Mouse (Mus musculus) heart, embryonic 16.5 days (tissue): ENCODE data around the gene 4930519G04Rik. TPM values are rescaled to one million over a fixed set of nuclear protein-coding genes. Genes with fewer than 3 reads are reported as not detected.

ENCODE experiments used
- ATAC-seq: fragments of 200-750 bp; cut with Nextera tagmentation; replicated peaks from 2 replicates; pipeline ENCODE4 v1.8.0; 2017; ENCODE audit warnings: moderate number of reproducible peaks; ENCODE audit not compliant: insufficient read depth, low FRiP score; ENCODE audit errors: extremely low read depth
- H3K27ac ChIP-seq: fragments of 300-500 bp; sonication (generic); 2 replicates; pipeline ENCODE4 v1.5.1; 2014; ENCODE audit warnings: mild to moderate bottlenecking, low read length, control low read depth, moderate library complexity
- H3K27me3 ChIP-seq: fragments of 300-500 bp; sonication (generic); 2 replicates; pipeline ENCODE4 v1.6.1; 2014; ENCODE audit warnings: low read length, mixed read lengths; ENCODE audit not compliant: control insufficient read depth, insufficient read depth
- H3K36me3 ChIP-seq: fragments of 300-500 bp; sonication (generic); 2 replicates; pipeline ENCODE4 v1.6.1; 2014; ENCODE audit not compliant: control insufficient read depth, insufficient read depth
- H3K4me1 ChIP-seq: fragments of 300-500 bp; sonication (generic); 2 replicates; pipeline ENCODE4 v1.6.1; 2014; ENCODE audit warnings: low read length, mixed read lengths; ENCODE audit not compliant: control insufficient read depth, insufficient read depth
- H3K4me2 ChIP-seq: fragments of 300-500 bp; sonication (generic); 2 replicates; pipeline ENCODE4 v1.6.1; 2014; ENCODE audit warnings: low read depth, mild to moderate bottlenecking, control low read depth, low read length
- H3K4me3 ChIP-seq: fragments of 300-500 bp; sonication (generic); 2 replicates; pipeline ENCODE4 v1.5.1; 2014; ENCODE audit warnings: mild to moderate bottlenecking, control low read depth, low read length
- H3K9ac ChIP-seq: fragments of 300-500 bp; sonication (generic); 2 replicates; pipeline ENCODE4 v1.6.1; 2014; ENCODE audit warnings: low read length, control low read depth
- H3K9me3 ChIP-seq: fragments of 300-500 bp; sonication (generic); replicated peaks from 2 replicates; pipeline ENCODE4 v1.6.1; 2016; ENCODE audit warnings: low read length; ENCODE audit not compliant: control insufficient read depth
- WGBS: fragments of 180-500 bp; shearing (Covaris S2); extraction: QIAGEN DNeasy Blood & Tissue Kit; methylation state at CpG from one replicate; pipeline ENCODE4 v1.1.7; 2014; 5-methylcytosine and 5-hydroxymethylcytosine counted together
- microRNA-seq: library from miRNA; unstranded; fragments of <30 nt; microRNA quantifications from one replicate; pipeline ENCODE4, GENCODE M21; 2017
- polyA plus RNA-seq: library from polyadenylated mRNA; unstranded; fragments of >200 nt; fragmentation: Nextera tagmentation; extraction: Ambion mirVana; gene quantifications from 2 replicates; pipeline ENCODE4 v1.2.1, GENCODE M21; 2015

Gene 4930519G04Rik
- polyA plus RNA-seq, 1 experiment from 2014 or later, result not detected

DNA sequence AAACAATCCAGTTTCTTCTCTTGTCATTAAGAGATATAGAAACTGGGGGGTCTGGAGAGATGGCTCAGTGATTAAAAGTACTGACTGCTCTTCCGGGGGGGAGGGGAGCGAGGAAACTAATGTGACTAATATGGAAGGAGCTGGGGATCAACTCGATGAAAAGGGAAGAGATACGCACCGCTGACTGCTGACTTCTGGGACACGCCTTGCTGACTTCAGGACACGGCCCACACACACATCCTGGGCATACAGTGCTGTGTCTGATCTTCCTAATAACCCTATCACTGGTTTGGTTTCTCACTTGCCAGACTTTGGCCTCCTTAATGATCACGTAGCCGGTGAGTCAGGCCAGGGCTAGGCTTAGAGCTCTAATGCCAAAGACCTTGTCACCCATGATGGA, 73.3 kb downstream of the 4930519G04Rik start:
- Histone ChIP-seq H3K9ac (no peak overlapping the region), H3K4me1 (0 out of 2 replicates have a peak, but pooled peaks cover 2% of the 10 kb centered on the region), H3K4me3 (no peak overlapping the region), H3K27me3 (no peaks in the 10 kb centered on the region), H3K4me2 (no peak overlapping the region), H3K27ac (no peak overlapping the region), H3K9me3 (no peaks in the 10 kb centered on the region), H3K36me3 (no peaks in the 10 kb centered on the region)
- 80% methylated on average over 9 of the region's 9 CpGs for WGBS
- ATAC-seq, result no peak

DNA sequence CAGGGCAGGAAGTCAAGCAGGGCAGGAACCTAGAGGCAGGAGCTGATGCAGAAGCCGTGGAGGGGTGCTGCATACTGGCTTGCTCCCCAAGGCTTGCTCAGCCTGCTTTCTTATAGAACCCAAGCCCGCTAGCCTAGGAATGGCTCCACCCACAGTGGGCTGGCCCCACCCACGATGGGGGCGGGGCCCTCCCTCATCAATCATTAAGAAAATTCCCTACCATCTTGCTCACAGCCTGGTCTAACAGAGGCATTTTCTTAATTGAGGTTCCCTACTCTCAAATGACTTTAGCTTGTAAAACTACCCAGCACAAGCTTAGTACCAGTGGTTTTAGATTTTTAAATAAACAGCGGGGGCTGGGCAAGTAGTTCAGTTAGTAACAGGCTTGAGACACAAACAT, 78.2 kb downstream of the 4930519G04Rik start:
- WGBS, result 47% methylated on average over 5 of the region's 5 CpGs
- no peak overlapping the region for H3K4me2 ChIP-seq
- H3K4me3 ChIP-seq, result no peak overlapping the region
- no peaks in the 10 kb centered on the region for H3K36me3 ChIP-seq
- ATAC-seq, result no peak
- no peaks in the 10 kb centered on the region for H3K9me3 ChIP-seq
- no peaks in the 10 kb centered on the region for H3K27me3 ChIP-seq
- H3K4me1 ChIP-seq, result no peaks in the 10 kb centered on the region
- H3K27ac ChIP-seq, result no peak overlapping the region
- H3K9ac ChIP-seq, result no peak overlapping the region

DNA sequence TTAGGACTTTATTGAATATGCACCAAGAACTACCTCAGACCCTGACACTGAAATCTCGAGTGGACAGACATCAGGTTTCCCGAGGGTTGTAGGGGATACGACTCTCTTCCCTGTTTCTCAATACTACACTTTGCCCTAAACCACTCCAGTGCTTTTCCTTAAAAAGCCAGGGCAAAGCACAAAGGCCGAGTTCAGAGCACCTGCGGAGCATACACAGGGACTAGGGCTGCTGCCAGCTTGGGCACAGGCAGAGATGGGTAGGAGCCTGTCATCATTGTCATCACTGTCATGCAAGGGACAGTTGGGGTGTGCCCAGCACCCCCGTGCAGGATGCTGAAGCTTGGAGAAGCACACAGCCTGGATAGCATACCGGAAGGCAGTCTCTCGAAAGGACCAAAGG, 79.7 kb downstream of the 4930519G04Rik start:
- Histone ChIP-seq H3K27me3 (no peaks in the 10 kb centered on the region), H3K27ac (no peak overlapping the region), H3K9ac (no peak overlapping the region), H3K9me3 (no peaks in the 10 kb centered on the region), H3K4me1 (no peaks in the 10 kb centered on the region), H3K4me3 (no peak overlapping the region), H3K36me3 (no peaks in the 10 kb centered on the region), H3K4me2 (no peak overlapping the region)
- 72% methylated on average over 8 of the region's 8 CpGs for WGBS
- ATAC-seq, result no peak

Small RNAs within 50 kb of the gene (microRNA-seq; reads per million reads assigned to microRNA genes)
- 10.6 reads per million, percentile 27 among the genes with 10 or more reads in this experiment for gene Mir6240

Other genes starting within 250 kb of the 4930519G04Rik start
- 1.1 and 1.3 TPM in 2 replicates for gene Trpv4, start 195.2 kb upstream of the 4930519G04Rik start, polyA plus RNA-seq
- gene Gltp, start 162.7 kb upstream of the 4930519G04Rik start, polyA plus RNA-seq, result 58.8 and 69.2 TPM in 2 replicates
- 8.4 and 9.6 TPM in 2 replicates for gene Tchp, start 145.9 kb upstream of the 4930519G04Rik start, polyA plus RNA-seq
- 28.4 and 33.7 TPM in 2 replicates for gene Ankrd13a, start 79.0 kb upstream of the 4930519G04Rik start, polyA plus RNA-seq
- 38.6 and 46.6 TPM in 2 replicates for gene Git2, start 78.1 kb upstream of the 4930519G04Rik start, polyA plus RNA-seq
- gene 1500011B03Rik, start 30.2 kb upstream of the 4930519G04Rik start, polyA plus RNA-seq, result 41.8 and 48.5 TPM in 2 replicates
- not detected in 2 replicates for gene Gm9936, start 5.0 kb downstream of the 4930519G04Rik start, polyA plus RNA-seq
- 15.4 and 26.9 TPM in 2 replicates for gene Oasl2, start 43.3 kb downstream of the 4930519G04Rik start, polyA plus RNA-seq
- 0.89 and 1.4 TPM in 2 replicates for gene Oasl1, start 69.6 kb downstream of the 4930519G04Rik start, polyA plus RNA-seq
- gene 2210016L21Rik, start 88.5 kb downstream of the 4930519G04Rik start, polyA plus RNA-seq, result 32.6 and 37.1 TPM in 2 replicates
- 0.22 and 0.46 TPM in 2 replicates for gene Hnf1a, start 117.4 kb downstream of the 4930519G04Rik start, polyA plus RNA-seq
- 6.8 and 7.3 TPM in 2 replicates for gene Sppl3, start 157.5 kb downstream of the 4930519G04Rik start, polyA plus RNA-seq
- 9.2 and 14.9 TPM in 2 replicates for gene Gm10401, start 244.6 kb downstream of the 4930519G04Rik start, polyA plus RNA-seq